Mouse (Mus musculus): ENCODE results near the gene Krt87. TPM values are rescaled to one million over a fixed set of nuclear protein-coding genes. Genes with fewer than 3 reads are reported as not detected.

Gene Krt87
- total RNA-seq, 2 experiments from 2014 or later = 0.37 TPM; not detected in 1

Other genes with a start within 250 kb of the Krt87 start
- 10 to 100 TPM; 76.3 to 89.5 TPM for gene Grasp, start 214.6 kb downstream of the Krt87 start, total RNA-seq (2021)
- 100 to 1,000 TPM in 1 of 2 experiments, 10 to 100 TPM in 1; 60.5 to 156 TPM for gene Nr4a1, start 184.5 kb downstream of the Krt87 start, total RNA-seq (2021)
- gene Atg101, start 154.5 kb downstream of the Krt87 start, total RNA-seq (2021) = 10 to 100 TPM; 43.5 to 45.5 TPM
- gene 6030408B16Rik, start 145.6 kb downstream of the Krt87 start, total RNA-seq (2021) = under 1 TPM; 0.27 to 0.37 TPM
- gene Krt80, start 68.6 kb downstream of the Krt87 start, total RNA-seq (2021) = 1 to 10 TPM; 3.4 to 6.1 TPM
- under 1 TPM in 1 of 2 experiments, not detected in 1; 0.07 TPM for gene Krt7, start 27.8 kb downstream of the Krt87 start, total RNA-seq (2021)
- gene Krt88, start 8.9 kb upstream of the Krt87 start, total RNA-seq (2021) = not detected
- not detected for gene Krt81, start 24.9 kb upstream of the Krt87 start, total RNA-seq (2021)
- gene Krt86, start 34.7 kb upstream of the Krt87 start, total RNA-seq (2021) = not detected
- gene Krt83, start 52.7 kb upstream of the Krt87 start, total RNA-seq (2021) = not detected
- gene Gm49425, start 78.5 kb upstream of the Krt87 start, total RNA-seq (2021) = not detected
- not detected for gene Krt84, start 94.0 kb upstream of the Krt87 start, total RNA-seq (2021)
- not detected for gene Krt82, start 111.9 kb upstream of the Krt87 start, total RNA-seq (2021)
- not detected for gene Krt90, start 124.1 kb upstream of the Krt87 start, total RNA-seq (2021)
- not detected for gene Krt75, start 135.1 kb upstream of the Krt87 start, total RNA-seq (2021)
- not detected for gene Gm5414, start 189.4 kb upstream of the Krt87 start, total RNA-seq (2021)
- not detected for gene Gm5478, start 208.6 kb upstream of the Krt87 start, total RNA-seq (2021)
- gene Krt6b, start 241.5 kb upstream of the Krt87 start, total RNA-seq (2021) = not detected